Mouse (Mus musculus): ENCODE measurements around the gene Aym1.
"Not testable (repeated sequence)": the region's sequence is repeated elsewhere in the genome, so short reads cannot be mapped to it uniquely, and the experiment has no call there.

Gene Aym1

GRCm38 (mm10) chr5:113357186-113357585 is at the start of gene Aym1:
Aym1 (plus strand) TSS chr5:113357294.
- in situ Hi-C loops (cut with MboI, MseI) = no loop called here

GRCm38 (mm10) chr5:113309491-113310376 is 47.4 kb upstream of the Aym1 start:
- in situ Hi-C loops (cut with MboI, MseI) = no loop called here

GRCm38 (mm10) chr5:113310377-113311003 is 46.6 kb upstream of the Aym1 start, which contains the start of gene Sgsm1:
Sgsm1 (minus strand) TSS chr5:113310786.
- in situ Hi-C loops (cut with MboI, MseI) = no loop called here

GRCm38 (mm10) chr5:113313998-113314397 is 43.1 kb upstream of the Aym1 start:
- in situ Hi-C loops (cut with MboI, MseI) = no loop called here

- in situ Hi-C loops (cut with MboI, MseI) = no loop called here
These were observed 33.1 kb upstream of the Aym1 start for GRCm38 (mm10) chr5:113323784-113324638.

GRCm38 (mm10) chr5:113329463-113329862 is 27.6 kb upstream of the Aym1 start:
- in situ Hi-C loops (cut with MboI, MseI) = no loop called here

- in situ Hi-C loops (cut with MboI, MseI) = no loop called here
These were observed 26.9 kb upstream of the Aym1 start for GRCm38 (mm10) chr5:113330202-113330601.

GRCm38 (mm10) chr5:113332239-113332638 is 24.9 kb upstream of the Aym1 start:
- in situ Hi-C loops (cut with MboI, MseI) = no loop called here

GRCm38 (mm10) chr5:113332899-113333298 is 24.2 kb upstream of the Aym1 start:
- in situ Hi-C loops (cut with MboI, MseI) = no loop called here

- in situ Hi-C loops (cut with MboI, MseI) = no loop called here
These were observed 22.2 kb upstream of the Aym1 start for GRCm38 (mm10) chr5:113334621-113335530.

- in situ Hi-C loops (cut with MboI, MseI) = no loop called here
These were observed 21.4 kb upstream of the Aym1 start for GRCm38 (mm10) chr5:113335732-113336131.

GRCm38 (mm10) chr5:113336281-113336680 is 20.8 kb upstream of the Aym1 start:
- in situ Hi-C loops (cut with MboI, MseI) = no loop called here

- in situ Hi-C loops (cut with MboI, MseI) = loop anchor here (5.0 kb wide), 1 partner anchor 1507 kb away; the partner anchor contains the start of gene 4930519G04Rik (in 2 of the 2)
These were observed 12.3 kb upstream of the Aym1 start for GRCm38 (mm10) chr5:113344635-113345386.

GRCm38 (mm10) chr5:113345781-113346180 is 11.3 kb upstream of the Aym1 start:
- in situ Hi-C loops (cut with MboI, MseI) = no loop called here

- in situ Hi-C loops (cut with MboI, MseI) = not testable (repeated sequence)
These were observed 10.4 kb upstream of the Aym1 start for GRCm38 (mm10) chr5:113346651-113347050.

GRCm38 (mm10) chr5:113347593-113347992 is 9.5 kb upstream of the Aym1 start:
- in situ Hi-C loops (cut with MboI, MseI) = no loop called here

GRCm38 (mm10) chr5:113348597-113348996 is 8.5 kb upstream of the Aym1 start:
- in situ Hi-C loops (cut with MboI, MseI) = no loop called here

- in situ Hi-C loops (cut with MboI, MseI) = no loop called here
These were observed 7.9 kb upstream of the Aym1 start for GRCm38 (mm10) chr5:113349226-113349625.

GRCm38 (mm10) chr5:113349810-113350209 is 7.3 kb upstream of the Aym1 start:
- in situ Hi-C loops (cut with MboI, MseI) = no loop called here

- in situ Hi-C loops (cut with MboI, MseI) = no loop called here
These were observed 5.3 kb upstream of the Aym1 start for GRCm38 (mm10) chr5:113351768-113352167.

All from T-helper 17 cell (primary cell).